Mouse (Mus musculus) embryonic fibroblast, embryonic 13.5 days (primary cell): Measurements from ENCODE around the gene Nfib.

Experiments
- CTCF ChIP-seq: IDR thresholded peaks from 2 replicates; pipeline ENCODE4 v1.5.1; 2011; ENCODE audit warnings: mild to moderate bottlenecking, control low read depth, low read length, moderate library complexity, borderline replicate concordance; ENCODE audit not compliant: insufficient read depth
- POLR2A ChIP-seq: IDR thresholded peaks from 2 replicates; pipeline ENCODE4 v1.6.1; 2011; ENCODE audit warnings: low read depth, mild to moderate bottlenecking, control low read depth, low read length, moderate library complexity

- TF ChIP-seq CTCF (no peak), POLR2A (no peak)
These were observed 89.8 kb downstream of the Nfib start for GRCm38 (mm10) chr4:82615712-82616111.
